Comparison of ENCODE assay signal across 18 mouse cellular contexts in genomic region chr7:98345036-98345435, GRCm38 (mm10). TPM values are rescaled to one million over a fixed set of nuclear protein-coding genes. Genes with fewer than 3 reads are reported as not detected.
"Had no signal": no experiment of that assay in that cellular context is flagged by ENCODE, and none has a peak within 500 bp of the region (broad histone marks: within the 10 kb centered on the region; RNA-seq: fewer than 3 reads in every experiment).

No protein-coding gene starts in this region.

- H3K9me3 ChIP-seq: heart, embryonic 13.5 days; heart, embryonic 15.5 days; hindbrain, embryonic 10.5 days; hindbrain, embryonic 13.5 days; hindbrain, embryonic 15.5 days; intestine, embryonic 15.5 days; limb, embryonic 10.5 days; limb, embryonic 12.5 days; liver, embryonic 13.5 days had no signal

- ATAC-seq: inflammation-experienced regulatory T-cells, adult 6 months; intestine, embryonic 15.5 days; intestine, postnatal 0 days had no signal

- H3K27me3 ChIP-seq: hindbrain, embryonic 15.5 days had no signal

- H3K27ac ChIP-seq: gastrocnemius, adult 2 months; heart, embryonic 13.5 days; heart, embryonic 15.5 days; hindbrain, embryonic 10.5 days; hindbrain, embryonic 13.5 days; hindbrain, embryonic 15.5 days; intestine, embryonic 15.5 days; layer of hippocampus, adult 2 months; left cerebral cortex, adult 2 months; limb, embryonic 10.5 days; limb, embryonic 12.5 days; liver, embryonic 13.5 days had no signal

- H3K36me3 ChIP-seq: heart, embryonic 15.5 days; liver, embryonic 13.5 days had no signal

- H3K4me2 ChIP-seq: heart, embryonic 11.5 days; heart, embryonic 13.5 days; heart, embryonic 15.5 days; hindbrain, embryonic 13.5 days; hindbrain, embryonic 15.5 days; intestine, embryonic 15.5 days; limb, embryonic 12.5 days; liver, embryonic 11.5 days; liver, embryonic 13.5 days had no signal

- DNase-seq: gastrocnemius, postnatal 25 days had no signal

- H3K9ac ChIP-seq: heart, embryonic 13.5 days; heart, embryonic 15.5 days; hindbrain, embryonic 13.5 days; hindbrain, embryonic 15.5 days; intestine, embryonic 15.5 days; limb, embryonic 12.5 days; liver, embryonic 13.5 days had no signal

- H3K4me1 ChIP-seq: intestine, embryonic 15.5 days; limb, embryonic 12.5 days had no signal

- H3K4me3 ChIP-seq: gastrocnemius, adult 2 months; heart, embryonic 13.5 days; heart, embryonic 15.5 days; hindbrain, embryonic 10.5 days; hindbrain, embryonic 13.5 days; hindbrain, embryonic 15.5 days; intestine, embryonic 15.5 days; layer of hippocampus, adult 2 months; left cerebral cortex, adult 2 months; limb, embryonic 10.5 days; limb, embryonic 12.5 days; liver, embryonic 13.5 days had no signal

RNA-seq across cellular contexts. Expression of gene Tsku, which starts 16.1 kb away (rescaled TPM):
- total RNA-seq: granulocyte monocyte progenitor cell, adult 5-6 weeks had no signal
- polyA plus RNA-seq: inflammation-experienced regulatory T-cells, adult 6 months had no signal
